Mouse (Mus musculus) cortical plate, adult 2 months (tissue): ENCODE results near the gene Lrrc8d.

Source experiments
- CTCF ChIP-seq: fragments of 200-500 bp; IDR thresholded peaks from 2 replicates; pipeline ENCODE4 v1.5.1; 2011; ENCODE audit warnings: mild to moderate bottlenecking, control low read depth, low read length; ENCODE audit not compliant: insufficient read depth; ENCODE audit errors: extremely low read depth
- POLR2A ChIP-seq: fragments of 200-500 bp; IDR thresholded peaks from 2 replicates; pipeline ENCODE4 v1.6.1; 2011; ENCODE audit warnings: mild to moderate bottlenecking, low read length, control low read depth; ENCODE audit not compliant: insufficient read depth; ENCODE audit errors: extremely low read depth

DNA sequence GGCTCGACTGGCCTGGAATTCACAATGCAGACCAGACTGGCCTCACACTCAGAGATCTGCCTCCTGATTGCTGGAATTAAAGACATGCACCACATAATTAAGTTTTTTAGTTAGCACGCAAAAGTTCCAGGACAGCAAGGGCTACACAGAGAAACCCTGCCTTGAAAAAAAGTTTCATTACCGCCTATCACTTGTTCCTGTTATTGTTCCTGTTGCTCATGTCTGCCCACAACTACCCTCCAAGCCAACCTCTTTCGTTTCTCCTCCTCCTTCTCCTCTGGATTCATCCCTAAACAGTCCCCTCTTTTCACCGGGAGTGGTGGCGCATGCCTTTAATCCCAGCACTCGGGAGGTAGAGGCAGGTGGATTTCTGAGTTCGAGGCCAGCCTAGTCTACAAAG lies 21.5 kb upstream of the Lrrc8d start:
- TF ChIP-seq CTCF (no peak), POLR2A (no peak)
